Mouse (Mus musculus): ENCODE results near the gene Zfp334. TPM values are rescaled to one million over a fixed set of nuclear protein-coding genes. Genes with fewer than 3 reads are reported as not detected.

The Zfp334 gene
- polyA plus RNA-seq, 1 experiment: 0.35 TPM

GRCm38 (mm10) chr2:165415141-165415721 is 27.2 kb upstream of the Zfp334 start:
- H3K27me3 ChIP-seq (ENCODE audit: control insufficient read depth, insufficient read depth, low read length): no peaks in the 10 kb centered on the region
- no peaks in the 10 kb centered on the region for H3K4me1 ChIP-seq (ENCODE audit: control insufficient read depth, insufficient read depth, insufficient read length, low read length)
- H3K27ac ChIP-seq (ENCODE audit: insufficient read depth, low read depth, low read length): no peak overlapping the region
- no peak overlapping the region for H3K4me3 ChIP-seq (ENCODE audit: low read depth, low read length)
- no peaks in the 10 kb centered on the region for H3K36me3 ChIP-seq (ENCODE audit: control insufficient read depth, insufficient read depth, low read length)
- 58% methylated on average over 11 of the region's 11 CpGs for WGBS
- TF ChIP-seq CTCF (IDR thresholded peaks at IDR 0.05; ENCODE audit: extremely low read depth, insufficient read length, insufficient replicate concordance, low read depth, low read length) (no peak), POLR2A (IDR thresholded peaks at IDR 0.05; ENCODE audit: low read depth, low read length) (no peak)

- Histone ChIP-seq H3K27me3 (ENCODE audit: control insufficient read depth, insufficient read depth, low read length) (no peaks in the 10 kb centered on the region), H3K27ac (ENCODE audit: insufficient read depth, low read depth, low read length) (no peak overlapping the region), H3K4me3 (ENCODE audit: low read depth, low read length) (no peak overlapping the region), H3K36me3 (ENCODE audit: control insufficient read depth, insufficient read depth, low read length) (no peaks in the 10 kb centered on the region), H3K4me1 (ENCODE audit: control insufficient read depth, insufficient read depth, insufficient read length, low read length) (no peaks in the 10 kb centered on the region)
- TF ChIP-seq POLR2A (IDR thresholded peaks at IDR 0.05; ENCODE audit: low read depth, low read length) (no peak), CTCF (IDR thresholded peaks at IDR 0.05; ENCODE audit: extremely low read depth, insufficient read length, insufficient replicate concordance, low read depth, low read length) (no peak)
- WGBS: 60% methylated on average over 5 of the region's 5 CpGs
These were observed 26.3 kb upstream of the Zfp334 start for GRCm38 (mm10) chr2:165414321-165414720.

- no peak overlapping the region for H3K27ac ChIP-seq (ENCODE audit: insufficient read depth, low read depth, low read length)
- no peaks in the 10 kb centered on the region for H3K27me3 ChIP-seq (ENCODE audit: control insufficient read depth, insufficient read depth, low read length)
- 43% methylated on average over 3 of the region's 3 CpGs for WGBS
- no peaks in the 10 kb centered on the region for H3K36me3 ChIP-seq (ENCODE audit: control insufficient read depth, insufficient read depth, low read length)
- H3K4me1 ChIP-seq (ENCODE audit: control insufficient read depth, insufficient read depth, insufficient read length, low read length): no peaks in the 10 kb centered on the region
- H3K4me3 ChIP-seq (ENCODE audit: low read depth, low read length): no peak overlapping the region
- TF ChIP-seq CTCF (IDR thresholded peaks at IDR 0.05; ENCODE audit: extremely low read depth, insufficient read length, insufficient replicate concordance, low read depth, low read length) (no peak), POLR2A (IDR thresholded peaks at IDR 0.05; ENCODE audit: low read depth, low read length) (no peak)
These were observed 25.8 kb upstream of the Zfp334 start for GRCm38 (mm10) chr2:165413884-165414283.

GRCm38 (mm10) chr2:165407700-165408301 is 19.7 kb upstream of the Zfp334 start:
- WGBS: 39% methylated on average over 10 of the region's 10 CpGs
- no peaks in the 10 kb centered on the region for H3K27me3 ChIP-seq (ENCODE audit: control insufficient read depth, insufficient read depth, low read length)
- no peaks in the 10 kb centered on the region for H3K36me3 ChIP-seq (ENCODE audit: control insufficient read depth, insufficient read depth, low read length)
- TF ChIP-seq POLR2A (IDR thresholded peaks at IDR 0.05; ENCODE audit: low read depth, low read length) (no peak), CTCF (IDR thresholded peaks at IDR 0.05; ENCODE audit: extremely low read depth, insufficient read length, insufficient replicate concordance, low read depth, low read length) (peak; percentile 82; the same call in 1 of the 2 replicates)
- no peak overlapping the region for H3K4me3 ChIP-seq (ENCODE audit: low read depth, low read length)
- H3K27ac ChIP-seq (ENCODE audit: insufficient read depth, low read depth, low read length): no peak overlapping the region
- no peaks in the 10 kb centered on the region for H3K4me1 ChIP-seq (ENCODE audit: control insufficient read depth, insufficient read depth, insufficient read length, low read length)

- no peak for TF ChIP-seq POLR2A (IDR thresholded peaks at IDR 0.05; ENCODE audit: low read depth, low read length)
- TF ChIP-seq CTCF (IDR thresholded peaks at IDR 0.05; ENCODE audit: extremely low read depth, insufficient read length, insufficient replicate concordance, low read depth, low read length): no peak
- H3K27me3 ChIP-seq (ENCODE audit: control insufficient read depth, insufficient read depth, low read length): no peaks in the 10 kb centered on the region
- no peak overlapping the region for H3K4me3 ChIP-seq (ENCODE audit: low read depth, low read length)
- 24% methylated on average over 6 of the region's 6 CpGs for WGBS
- peak overlapping the region; percentile 24; the same call in 1 of the 2 replicates for H3K27ac ChIP-seq (ENCODE audit: insufficient read depth, low read depth, low read length)
- no peaks in the 10 kb centered on the region for H3K36me3 ChIP-seq (ENCODE audit: control insufficient read depth, insufficient read depth, low read length)
- no peaks in the 10 kb centered on the region; the same call in 1 of the 2 replicates for H3K4me1 ChIP-seq (ENCODE audit: control insufficient read depth, insufficient read depth, insufficient read length, low read length)
These were observed 17.3 kb upstream of the Zfp334 start for GRCm38 (mm10) chr2:165405351-165405750.

- TF ChIP-seq POLR2A (IDR thresholded peaks at IDR 0.05; ENCODE audit: low read depth, low read length) (no peak), CTCF (IDR thresholded peaks at IDR 0.05; ENCODE audit: extremely low read depth, insufficient read length, insufficient replicate concordance, low read depth, low read length) (no peak)
- WGBS: 20% methylated on average over 9 of the region's 9 CpGs
- H3K27me3 ChIP-seq (ENCODE audit: control insufficient read depth, insufficient read depth, low read length): no peaks in the 10 kb centered on the region
- no peaks in the 10 kb centered on the region; the same call in 1 of the 2 replicates for H3K4me1 ChIP-seq (ENCODE audit: control insufficient read depth, insufficient read depth, insufficient read length, low read length)
- peak overlapping the region; percentile 24; the same call in 1 of the 2 replicates for H3K27ac ChIP-seq (ENCODE audit: insufficient read depth, low read depth, low read length)
- no peak overlapping the region for H3K4me3 ChIP-seq (ENCODE audit: low read depth, low read length)
- H3K36me3 ChIP-seq (ENCODE audit: control insufficient read depth, insufficient read depth, low read length): no peaks in the 10 kb centered on the region
These were observed 16.9 kb upstream of the Zfp334 start for GRCm38 (mm10) chr2:165404951-165405350.

- no peaks in the 10 kb centered on the region for H3K27me3 ChIP-seq (ENCODE audit: control insufficient read depth, insufficient read depth, low read length)
- H3K27ac ChIP-seq (ENCODE audit: insufficient read depth, low read depth, low read length): no peak overlapping the region
- no peaks in the 10 kb centered on the region for H3K36me3 ChIP-seq (ENCODE audit: control insufficient read depth, insufficient read depth, low read length)
- WGBS: 71% methylated on average over 15 of the region's 15 CpGs
- no peaks in the 10 kb centered on the region; the same call in 1 of the 2 replicates for H3K4me1 ChIP-seq (ENCODE audit: control insufficient read depth, insufficient read depth, insufficient read length, low read length)
- TF ChIP-seq CTCF (IDR thresholded peaks at IDR 0.05; ENCODE audit: extremely low read depth, insufficient read length, insufficient replicate concordance, low read depth, low read length): no peak
- no peak for TF ChIP-seq POLR2A (IDR thresholded peaks at IDR 0.05; ENCODE audit: low read depth, low read length)
- H3K4me3 ChIP-seq (ENCODE audit: low read depth, low read length): no peak overlapping the region
These were observed 10.2 kb upstream of the Zfp334 start for GRCm38 (mm10) chr2:165398164-165398785.

Measured in small intestine, adult 2 months (tissue).